Mouse (Mus musculus) liver, embryonic 13.5 days (tissue): ENCODE measurements around the gene Magi1. TPM values are rescaled to one million over a fixed set of nuclear protein-coding genes. Genes with fewer than 3 reads are reported as not detected.

Experiments
- ATAC-seq: fragments of 200-750 bp; cut with Nextera tagmentation; 2 replicates; pipeline ENCODE4 v1.8.0; 2017; ENCODE audit warnings: low read depth, mild to moderate bottlenecking, moderate number of reproducible peaks, moderate library complexity
- DNase-seq: peaks from one replicate; pipeline ENCODE4 v3.0.0; 2022
- H3K27ac ChIP-seq: fragments of 300-500 bp; sonication (generic); 2 replicates; pipeline ENCODE4 v1.5.1; 2015; ENCODE audit warnings: moderate library complexity, mild to moderate bottlenecking, inconsistent platforms
- H3K27me3 ChIP-seq: fragments of 300-500 bp; sonication (generic); 2 replicates; pipeline ENCODE4 v1.6.1; 2015; ENCODE audit warnings: mild to moderate bottlenecking, inconsistent platforms
- H3K36me3 ChIP-seq: fragments of 300-500 bp; sonication (generic); 2 replicates; pipeline ENCODE4 v1.6.1; 2015; ENCODE audit warnings: mild to moderate bottlenecking, inconsistent platforms
- H3K4me1 ChIP-seq: fragments of 300-500 bp; sonication (generic); replicated peaks from 2 replicates; pipeline ENCODE4 v1.6.1; 2015; ENCODE audit warnings: inconsistent platforms
- H3K4me2 ChIP-seq: fragments of 300-500 bp; sonication (generic); 2 replicates; pipeline ENCODE4 v1.6.1; 2015; ENCODE audit warnings: inconsistent platforms, mild to moderate bottlenecking, moderate library complexity
- H3K4me3 ChIP-seq: fragments of 300-500 bp; sonication (generic); replicated peaks from 2 replicates; pipeline ENCODE4 v1.5.1; 2015; ENCODE audit warnings: mild to moderate bottlenecking, inconsistent platforms
- H3K9ac ChIP-seq: fragments of 300-500 bp; sonication (generic); 2 replicates; pipeline ENCODE4 v1.6.1; 2015; ENCODE audit warnings: mild to moderate bottlenecking, inconsistent platforms
- H3K9me3 ChIP-seq: fragments of 300-500 bp; sonication (generic); replicated peaks from 2 replicates; pipeline ENCODE4 v1.6.1; 2016; ENCODE audit warnings: inconsistent platforms
- WGBS: fragments of 180-500 bp; shearing (Covaris S2); methylation state at CpG from one replicate; pipeline ENCODE4 v1.1.7; 2015; ENCODE audit not compliant: insufficient replicate concordance; 5-methylcytosine and 5-hydroxymethylcytosine counted together
- polyA plus RNA-seq: library from polyadenylated mRNA; unstranded; fragments of >200 nt; fragmentation: Nextera tagmentation; extraction: Ambion mirVana; gene quantifications from 2 replicates; pipeline ENCODE4 v1.2.1, GENCODE M21; 2015

The Magi1 gene
- polyA plus RNA-seq, 1 experiment from 2014 or later: 1.2 TPM

- Histone ChIP-seq H3K9me3 (no peaks in the 10 kb centered on the region), H3K27me3 (no peaks in the 10 kb centered on the region), H3K4me1 (no peaks in the 10 kb centered on the region), H3K27ac (no peak overlapping the region), H3K9ac (no peak overlapping the region), H3K36me3 (no peaks in the 10 kb centered on the region), H3K4me3 (no peak overlapping the region), H3K4me2 (no peak overlapping the region)
- ATAC-seq (no peak), DNase-seq (no peak)
- 52% methylated on average over 2 of the region's 2 CpGs for WGBS
Measured at GRCm38 (mm10) chr6:93946612-93947011, 337.1 kb downstream of the Magi1 start.

- H3K36me3 ChIP-seq: no peaks in the 10 kb centered on the region
- ATAC-seq: no peak
- no peak overlapping the region for H3K9ac ChIP-seq
- H3K4me3 ChIP-seq: no peak overlapping the region
- H3K4me2 ChIP-seq: no peak overlapping the region
- no peak for DNase-seq
- H3K27ac ChIP-seq: no peak overlapping the region
- H3K27me3 ChIP-seq: no peaks in the 10 kb centered on the region
- 67% methylated on average over 6 of the region's 6 CpGs for WGBS
- no peaks in the 10 kb centered on the region for H3K9me3 ChIP-seq
- H3K4me1 ChIP-seq: 0 out of 2 replicates have a peak, but pooled peaks cover 3% of the 10 kb centered on the region
Measured at GRCm38 (mm10) chr6:93936359-93936758, 347.4 kb downstream of the Magi1 start.

DNA sequence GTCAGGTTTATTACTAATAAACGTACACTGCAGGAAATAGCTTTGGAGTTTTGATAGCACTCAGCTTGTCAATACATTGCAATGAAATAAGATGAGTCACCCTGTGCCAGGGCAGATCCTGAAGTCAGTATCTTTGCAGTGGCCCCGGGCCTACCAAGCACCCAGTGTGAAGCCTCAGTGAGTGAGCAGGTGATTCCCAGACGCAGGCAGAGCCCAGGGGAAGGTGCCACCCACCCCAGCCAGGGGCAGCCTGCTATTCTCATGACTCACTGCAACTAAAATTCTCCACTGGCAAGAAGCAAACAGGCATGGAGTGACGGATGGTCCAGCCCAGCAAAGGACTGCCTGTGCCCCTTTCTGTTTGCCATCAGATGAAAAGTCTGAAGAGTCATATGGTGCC lies 347.9 kb downstream of the Magi1 start:
- Histone ChIP-seq H3K27me3 (no peaks in the 10 kb centered on the region), H3K4me3 (no peak overlapping the region), H3K9me3 (no peaks in the 10 kb centered on the region), H3K27ac (no peak overlapping the region), H3K4me2 (no peak overlapping the region), H3K9ac (no peak overlapping the region), H3K4me1 (0 out of 2 replicates have a peak, but pooled peaks cover 3% of the 10 kb centered on the region), H3K36me3 (no peaks in the 10 kb centered on the region)
- DNase-seq (no peak), ATAC-seq (no peak)
- 52% methylated on average over 4 of the region's 4 CpGs for WGBS

GRCm38 (mm10) chr6:93934700-93935099 lies 349.0 kb downstream of the Magi1 start:
- WGBS: 48% methylated on average over 2 of the region's 2 CpGs
- no peaks in the 10 kb centered on the region for H3K27me3 ChIP-seq
- H3K4me3 ChIP-seq: no peak overlapping the region
- ATAC-seq (no peak), DNase-seq (no peak)
- H3K4me2 ChIP-seq: no peak overlapping the region
- no peaks in the 10 kb centered on the region for H3K9me3 ChIP-seq
- no peaks in the 10 kb centered on the region for H3K36me3 ChIP-seq
- 0 out of 2 replicates have a peak, but pooled peaks cover 3% of the 10 kb centered on the region for H3K4me1 ChIP-seq
- no peak overlapping the region for H3K9ac ChIP-seq
- H3K27ac ChIP-seq: no peak overlapping the region

DNA sequence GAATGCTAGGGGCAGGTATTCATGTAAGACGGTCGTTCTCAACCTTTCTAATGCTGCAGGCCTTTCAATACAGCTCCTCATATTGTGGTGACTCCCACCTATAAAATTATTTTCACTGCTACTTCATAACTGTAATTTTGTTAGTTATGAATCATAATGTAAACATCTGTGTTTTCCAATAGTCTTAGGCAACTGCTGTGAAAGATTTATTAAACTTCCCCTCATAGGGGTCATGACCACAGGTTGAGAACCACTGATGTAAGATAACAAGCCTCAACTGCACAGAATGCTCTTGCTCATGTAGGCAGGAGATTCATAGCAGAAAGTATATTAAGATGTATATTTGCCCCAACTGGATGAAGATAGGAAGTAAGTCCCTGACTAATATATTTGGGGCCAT lies 359.1 kb downstream of the Magi1 start:
- H3K27ac ChIP-seq: no peak overlapping the region
- H3K27me3 ChIP-seq: no peaks in the 10 kb centered on the region
- no peaks in the 10 kb centered on the region for H3K9me3 ChIP-seq
- H3K4me2 ChIP-seq: no peak overlapping the region
- H3K4me3 ChIP-seq: no peak overlapping the region
- H3K4me1 ChIP-seq: no peaks in the 10 kb centered on the region
- ATAC-seq (no peak), DNase-seq (no peak)
- 87% methylated on average over 2 of the region's 2 CpGs for WGBS
- H3K36me3 ChIP-seq: no peaks in the 10 kb centered on the region
- H3K9ac ChIP-seq: no peak overlapping the region

DNA sequence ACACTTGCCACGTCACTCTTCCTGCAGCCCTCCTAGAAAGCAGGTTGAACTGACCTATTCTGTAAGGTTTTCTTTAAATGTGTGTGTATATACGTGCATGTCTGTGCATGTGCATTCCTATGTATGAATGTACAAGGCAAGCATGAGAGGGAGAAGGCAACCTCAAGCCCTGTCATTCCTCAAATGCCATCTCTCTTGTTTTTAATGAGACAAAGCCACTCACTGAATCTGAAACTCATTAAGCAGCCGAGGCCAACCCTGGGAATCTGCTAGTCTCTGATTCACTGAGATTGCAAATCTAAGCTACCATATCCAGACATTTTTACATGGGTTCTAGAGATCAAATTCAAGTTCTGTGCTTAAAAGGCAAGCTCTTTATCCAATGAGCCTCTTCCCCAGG lies 359.7 kb downstream of the Magi1 start:
- 56% methylated on average over 3 of the region's 3 CpGs for WGBS
- H3K27me3 ChIP-seq: no peaks in the 10 kb centered on the region

DNA sequence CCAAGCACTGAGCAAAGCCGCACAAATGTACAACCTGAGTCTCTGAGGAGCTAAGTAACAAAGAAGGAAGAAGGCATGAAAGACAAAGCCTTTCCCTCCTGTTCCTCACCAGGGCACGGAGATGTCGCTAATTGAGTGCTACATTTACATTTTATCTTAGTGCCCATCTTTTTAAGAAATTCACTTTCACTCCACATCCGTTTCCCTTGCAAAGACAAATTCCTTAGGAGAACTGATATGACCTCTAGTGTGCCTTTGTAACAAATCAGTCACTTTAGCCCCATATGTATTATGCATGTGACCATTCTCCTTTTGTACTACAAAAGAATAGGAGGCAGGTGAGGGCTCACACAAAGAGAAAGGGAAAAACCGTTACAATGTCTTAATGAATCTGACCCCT lies 360.4 kb downstream of the Magi1 start:
- Histone ChIP-seq H3K4me3 (no peak overlapping the region), H3K9me3 (no peaks in the 10 kb centered on the region), H3K27ac (no peak overlapping the region), H3K9ac (no peak overlapping the region), H3K4me1 (no peaks in the 10 kb centered on the region), H3K4me2 (no peak overlapping the region), H3K27me3 (no peaks in the 10 kb centered on the region), H3K36me3 (no peaks in the 10 kb centered on the region)
- DNase-seq: no peak
- ATAC-seq: no peak
- 56% methylated on average over 5 of the region's 5 CpGs for WGBS

More for the DNA sequence above, 359.7 kb downstream of the Magi1 start:
- no peaks in the 10 kb centered on the region for H3K4me1 ChIP-seq
- H3K27ac ChIP-seq: no peak overlapping the region
- no peaks in the 10 kb centered on the region for H3K9me3 ChIP-seq
- H3K4me2 ChIP-seq: no peak overlapping the region
- no peak overlapping the region for H3K4me3 ChIP-seq
- H3K36me3 ChIP-seq: no peaks in the 10 kb centered on the region
- no peak for DNase-seq
- ATAC-seq: no peak
- H3K9ac ChIP-seq: no peak overlapping the region

GRCm38 (mm10) chr6:93922931-93923330 lies 360.8 kb downstream of the Magi1 start:
- ATAC-seq (no peak), DNase-seq (no peak)
- Histone ChIP-seq H3K9me3 (no peaks in the 10 kb centered on the region), H3K4me2 (no peak overlapping the region), H3K4me1 (no peaks in the 10 kb centered on the region), H3K9ac (no peak overlapping the region), H3K36me3 (no peaks in the 10 kb centered on the region), H3K27me3 (no peaks in the 10 kb centered on the region), H3K27ac (no peak overlapping the region), H3K4me3 (no peak overlapping the region)
- WGBS: 64% methylated on average over 7 of the region's 7 CpGs

DNA sequence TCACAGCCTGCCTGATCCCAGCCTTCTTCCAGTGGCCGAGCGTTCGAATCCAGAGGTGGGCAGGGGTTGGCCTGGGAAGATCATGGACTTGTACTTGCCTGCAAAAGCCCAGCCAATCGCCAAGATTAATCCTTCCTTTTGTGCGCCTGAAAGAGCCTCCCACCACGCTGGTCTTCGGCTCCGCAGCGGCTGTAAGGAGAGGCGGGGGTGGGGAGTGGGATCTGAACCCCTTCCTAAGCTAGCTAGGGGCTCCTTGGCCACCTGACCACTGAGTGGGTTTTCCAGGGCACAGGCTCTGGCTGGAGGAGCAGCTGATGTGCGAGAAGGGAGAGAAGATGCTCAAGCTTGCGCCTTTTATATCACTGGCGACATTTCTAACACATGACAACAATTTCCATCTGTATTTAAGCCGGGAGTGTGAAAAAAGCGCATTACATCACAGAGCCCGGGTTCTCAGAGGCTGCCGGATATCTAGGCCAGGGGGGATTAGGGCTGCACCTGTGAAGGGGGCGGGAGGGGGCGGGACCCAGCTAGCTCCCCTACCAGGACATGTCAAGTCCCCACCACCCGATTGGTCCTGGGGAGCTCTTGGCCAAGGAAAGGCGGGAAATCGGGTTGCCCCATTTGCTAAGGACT lies 370.4 kb downstream of the Magi1 start:
- peak overlapping the region; percentile 10; the same call in 1 of the 2 replicates for H3K4me2 ChIP-seq
- H3K9ac ChIP-seq: no peak overlapping the region
- ATAC-seq: no peak
- 11% methylated on average over 22 of the region's 22 CpGs for WGBS
- no peaks in the 10 kb centered on the region for H3K9me3 ChIP-seq
- no peak for DNase-seq
- peaks cover 22% of the 10 kb centered on the region for H3K27me3 ChIP-seq
- no peak overlapping the region for H3K4me3 ChIP-seq
- no peak overlapping the region for H3K27ac ChIP-seq
- H3K36me3 ChIP-seq: no peaks in the 10 kb centered on the region
- no peaks in the 10 kb centered on the region for H3K4me1 ChIP-seq

- Histone ChIP-seq H3K4me2 (peak overlapping the region; percentile 10; the same call in 1 of the 2 replicates), H3K27ac (no peak overlapping the region), H3K9me3 (no peaks in the 10 kb centered on the region), H3K27me3 (peaks cover 22% of the 10 kb centered on the region), H3K9ac (no peak overlapping the region), H3K36me3 (no peaks in the 10 kb centered on the region), H3K4me3 (no peak overlapping the region), H3K4me1 (no peaks in the 10 kb centered on the region)
- WGBS: 12% methylated on average over 20 of the region's 20 CpGs
- ATAC-seq (no peak), DNase-seq (no peak)
Measured at GRCm38 (mm10) chr6:93912582-93913225, 371.0 kb downstream of the Magi1 start.

GRCm38 (mm10) chr6:93912003-93912581 lies 371.6 kb downstream of the Magi1 start:
- ATAC-seq (no peak), DNase-seq (no peak)
- Histone ChIP-seq H3K4me3 (no peak overlapping the region), H3K27me3 (peaks cover 22% of the 10 kb centered on the region), H3K9ac (no peak overlapping the region), H3K36me3 (no peaks in the 10 kb centered on the region), H3K4me2 (no peak overlapping the region), H3K27ac (no peak overlapping the region), H3K9me3 (no peaks in the 10 kb centered on the region), H3K4me1 (no peaks in the 10 kb centered on the region)
- WGBS: 38% methylated on average over 8 of the region's 8 CpGs
